Mouse (Mus musculus) myocyte (in vitro differentiated cells): ENCODE measurements around the gene Ptgir.

Source experiments
- E2F4 ChIP-seq: IDR thresholded peaks from one replicate; pipeline ENCODE4 v1.6.1; 2011; ENCODE audit warnings: mild to moderate bottlenecking, control low read depth, moderate library complexity; ENCODE audit not compliant: insufficient read depth
- MAX ChIP-seq: IDR thresholded peaks from one replicate; pipeline ENCODE4 v1.6.1; 2011; ENCODE audit warnings: low read depth, mild to moderate bottlenecking, control low read depth
- MYOD1 ChIP-seq, 3 experiments: IDR thresholded peaks; one replicate each; pipeline ENCODE4 v1.6.1; 2011; ENCODE audit warnings: control low read depth in 2 of 3, low read depth in 2 of 3, mild to moderate bottlenecking in 2 of 3, moderate library complexity in 1 of 3; ENCODE audit not compliant: insufficient read length in 2 of 3, control insufficient read depth in 1 of 3
- POLR2A ChIP-seq: IDR thresholded peaks from one replicate; pipeline ENCODE4 v1.6.1; 2011; ENCODE audit warnings: low read depth, mild to moderate bottlenecking, control low read depth, moderate library complexity; ENCODE audit not compliant: insufficient read length

GRCm38 (mm10) chr7:16876608-16877007 lies 29.7 kb upstream of the Ptgir start:
- TF ChIP-seq MYOD1 (IDR thresholded peaks at IDR 0.05; ENCODE audit: control insufficient read depth in 1 of 3, insufficient read length in 2 of 3, low read depth in 2 of 3) (peak in 1 of 3 experiments; percentile 22), E2F4 (no peak), POLR2A (no peak), MAX (no peak)
